Mouse (Mus musculus) hindbrain, embryonic 16.5 days (tissue): ENCODE measurements around the gene Limk1. TPM values are rescaled to one million over a fixed set of nuclear protein-coding genes. Genes with fewer than 3 reads are reported as not detected.
A peak's percentile ranks its signal among the peaks of the same experiment; 100 is the strongest.

Experiments
- ATAC-seq: fragments of 200-750 bp; cut with Nextera tagmentation; 2 replicates; pipeline ENCODE4 v1.8.0; 2017; ENCODE audit warnings: moderate TSS enrichment, moderate library complexity
- H3K27ac ChIP-seq: fragments of 300-500 bp; sonication (generic); 2 replicates; pipeline ENCODE4 v1.5.1; 2014; ENCODE audit warnings: low read depth, mild to moderate bottlenecking, control low read depth, low read length, moderate library complexity
- H3K27me3 ChIP-seq: fragments of 300-500 bp; sonication (generic); replicated peaks from 2 replicates; pipeline ENCODE4 v1.6.1; 2014; ENCODE audit warnings: low read length; ENCODE audit not compliant: control insufficient read depth, insufficient read depth
- H3K36me3 ChIP-seq: fragments of 300-500 bp; sonication (generic); 2 replicates; pipeline ENCODE4 v1.6.1; 2014; ENCODE audit warnings: mild to moderate bottlenecking, low read length, moderate library complexity, mixed read lengths; ENCODE audit not compliant: control insufficient read depth, insufficient read depth
- H3K4me1 ChIP-seq: fragments of 300-500 bp; sonication (generic); 2 replicates; pipeline ENCODE4 v1.6.1; 2014; ENCODE audit warnings: low read depth, low read length; ENCODE audit not compliant: control insufficient read depth, insufficient read depth
- H3K4me2 ChIP-seq: fragments of 300-500 bp; sonication (generic); 2 replicates; pipeline ENCODE4 v1.6.1; 2014; ENCODE audit warnings: mild to moderate bottlenecking, low read length, control low read depth, moderate library complexity
- H3K4me3 ChIP-seq: fragments of 300-500 bp; sonication (generic); 2 replicates; pipeline ENCODE4 v1.5.1; 2014; ENCODE audit warnings: mild to moderate bottlenecking, low read length, control low read depth, moderate library complexity
- H3K9ac ChIP-seq: fragments of 300-500 bp; sonication (generic); 2 replicates; pipeline ENCODE4 v1.6.1; 2014; ENCODE audit warnings: low read depth, mild to moderate bottlenecking, control low read depth, low read length, moderate library complexity
- H3K9me3 ChIP-seq: fragments of 300-500 bp; sonication (generic); 2 replicates; pipeline ENCODE4 v1.6.1; 2014; ENCODE audit warnings: mild to moderate bottlenecking, low read length, moderate library complexity; ENCODE audit not compliant: control insufficient read depth
- WGBS: fragments of 180-500 bp; shearing (Covaris S2); extraction: QIAGEN DNeasy Blood & Tissue Kit; methylation state at CpG from one replicate; pipeline ENCODE4 v1.1.7; 2014; 5-methylcytosine and 5-hydroxymethylcytosine counted together
- polyA plus RNA-seq: library from polyadenylated mRNA; unstranded; fragments of >200 nt; fragmentation: Nextera tagmentation; extraction: Ambion mirVana; gene quantifications from 2 replicates; pipeline ENCODE4 v1.2.1, GENCODE M21; 2015

The Limk1 gene
- polyA plus RNA-seq, 1 experiment from 2014 or later: 22.1 TPM

DNA sequence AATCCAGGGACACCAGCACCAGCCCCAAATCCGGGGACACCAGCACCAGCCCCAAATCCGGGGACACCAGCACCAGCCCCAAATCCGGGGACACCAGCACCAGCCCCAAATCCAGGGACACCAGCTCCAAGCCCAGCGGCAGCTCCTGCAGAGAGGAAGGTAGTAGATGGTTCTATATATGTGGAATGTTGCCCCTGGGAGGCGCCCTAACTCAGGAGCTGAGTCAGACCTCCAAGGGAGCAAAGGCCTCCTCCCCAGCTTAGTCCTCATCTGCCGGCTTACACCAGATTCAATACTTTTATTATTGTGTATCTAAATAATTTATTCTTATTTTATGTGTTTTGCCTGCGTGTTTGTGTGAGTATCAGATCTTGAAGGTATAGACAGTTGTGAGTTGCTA is 22.7 kb upstream of the Limk1 start:
- WGBS: 75% methylated on average over 7 of the region's 7 CpGs
- Histone ChIP-seq H3K27me3 (no peaks in the 10 kb centered on the region), H3K9me3 (no peaks in the 10 kb centered on the region), H3K36me3 (no peaks in the 10 kb centered on the region), H3K4me3 (no peak overlapping the region), H3K4me1 (no peaks in the 10 kb centered on the region), H3K27ac (no peak overlapping the region), H3K9ac (no peak overlapping the region), H3K4me2 (no peak overlapping the region)
- ATAC-seq: no peak

DNA sequence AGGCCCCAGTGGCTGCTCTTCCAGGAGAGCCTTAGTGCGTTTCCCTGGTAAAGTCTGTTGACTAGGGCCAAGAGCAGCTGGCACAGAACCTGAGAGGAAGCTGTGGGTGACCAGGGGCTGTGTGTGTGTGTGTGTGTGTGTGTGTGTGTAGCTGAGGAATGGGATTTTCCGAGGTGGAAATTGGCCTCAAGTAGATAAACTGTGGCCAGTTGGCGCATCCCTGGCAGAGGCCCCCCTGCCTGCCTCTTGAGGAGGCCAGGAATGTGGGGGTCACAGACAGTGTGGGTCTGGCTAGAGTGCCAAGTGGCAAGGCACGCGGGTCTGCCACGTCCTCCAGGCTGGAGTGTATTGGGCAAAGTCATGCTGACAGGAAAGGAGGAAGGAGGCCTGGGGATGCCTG is 20.9 kb upstream of the Limk1 start:
- peak; percentile 30; the same call in 1 of the 2 replicates for ATAC-seq
- Histone ChIP-seq H3K4me2 (no peak overlapping the region), H3K4me1 (no peaks in the 10 kb centered on the region), H3K9me3 (no peaks in the 10 kb centered on the region), H3K27ac (no peak overlapping the region), H3K4me3 (no peak overlapping the region), H3K36me3 (no peaks in the 10 kb centered on the region), H3K9ac (no peak overlapping the region), H3K27me3 (0 out of 2 replicates have a peak, but pooled peaks cover 2% of the 10 kb centered on the region)
- 48% methylated on average over 6 of the region's 6 CpGs for WGBS

DNA sequence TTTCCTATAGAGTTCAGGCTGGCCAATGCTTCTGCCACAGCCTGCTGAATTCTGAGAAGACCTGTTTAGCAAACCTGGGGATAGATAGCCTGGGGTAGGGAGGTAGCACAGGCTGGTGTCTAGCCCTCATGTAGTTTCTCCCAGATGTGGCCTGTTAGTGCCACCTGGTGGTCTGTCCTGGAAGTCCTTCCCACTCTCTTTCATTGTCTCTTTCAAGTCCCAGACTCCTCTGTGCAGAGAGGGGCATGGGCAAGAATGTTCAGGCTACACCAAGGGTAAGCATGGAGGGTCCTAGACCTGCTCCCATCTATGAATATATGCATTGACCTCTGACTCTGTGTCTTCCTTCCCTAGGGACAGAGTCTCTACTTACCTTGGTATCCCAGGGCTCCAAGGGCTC is 15.8 kb upstream of the Limk1 start:
- H3K9ac ChIP-seq: no peak overlapping the region
- H3K9me3 ChIP-seq: no peaks in the 10 kb centered on the region
- no peak overlapping the region for H3K27ac ChIP-seq
- H3K4me1 ChIP-seq: no peaks in the 10 kb centered on the region
- no peaks in the 10 kb centered on the region for H3K36me3 ChIP-seq
- ATAC-seq: peak; percentile 58; the same call in 1 of the 2 replicates
- 0 out of 2 replicates have a peak, but pooled peaks cover 2% of the 10 kb centered on the region for H3K27me3 ChIP-seq
- no peak overlapping the region for H3K4me3 ChIP-seq
- H3K4me2 ChIP-seq: no peak overlapping the region

DNA sequence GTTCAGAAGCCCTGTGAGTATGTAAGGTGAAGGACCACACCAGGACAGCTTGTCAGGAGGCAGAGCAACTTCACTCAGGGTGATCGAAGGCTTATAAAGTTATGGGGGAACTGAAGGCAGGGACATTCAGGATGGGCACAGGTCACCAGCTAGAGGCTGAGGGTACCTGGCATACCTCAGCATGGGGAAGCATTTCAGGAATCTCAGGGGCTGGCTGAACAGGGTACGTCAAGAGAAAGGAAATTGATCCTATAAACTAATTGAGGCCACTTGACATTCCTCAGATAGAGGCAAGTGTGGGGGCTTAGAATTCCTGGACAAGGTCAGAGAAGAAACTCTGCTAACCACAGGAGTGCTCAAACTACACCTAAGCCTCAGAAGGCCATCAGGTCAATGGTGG is 7.1 kb upstream of the Limk1 start:
- Histone ChIP-seq H3K36me3 (no peaks in the 10 kb centered on the region), H3K27me3 (no peaks in the 10 kb centered on the region), H3K9me3 (no peaks in the 10 kb centered on the region), H3K4me2 (no peak overlapping the region), H3K4me1 (no peaks in the 10 kb centered on the region), H3K9ac (no peak overlapping the region), H3K4me3 (no peak overlapping the region), H3K27ac (no peak overlapping the region)
- no peak for ATAC-seq
- WGBS: 89% methylated on average over 2 of the region's 2 CpGs

DNA sequence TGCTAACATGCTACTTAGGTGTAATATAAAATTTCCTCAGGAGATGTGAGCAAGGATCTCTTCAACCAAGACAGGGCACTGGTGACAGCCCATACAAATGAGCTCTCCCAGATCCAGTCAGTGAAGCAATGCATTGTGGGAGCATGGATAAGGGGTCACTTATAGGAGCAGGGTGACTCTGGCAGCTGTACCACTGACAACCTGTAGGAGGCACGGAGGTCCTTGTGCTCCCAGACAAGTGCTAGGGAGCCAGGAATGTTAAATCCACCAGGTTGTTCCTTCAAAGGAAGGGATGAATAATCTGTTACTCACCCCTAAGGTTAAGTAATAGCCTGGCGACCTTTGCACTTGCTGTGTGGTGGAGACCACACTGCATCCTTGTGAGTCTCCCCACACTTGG is 6.7 kb upstream of the Limk1 start:
- Histone ChIP-seq H3K4me3 (no peak overlapping the region), H3K9ac (no peak overlapping the region), H3K27me3 (no peaks in the 10 kb centered on the region), H3K27ac (no peak overlapping the region), H3K36me3 (no peaks in the 10 kb centered on the region), H3K4me2 (no peak overlapping the region), H3K4me1 (no peaks in the 10 kb centered on the region), H3K9me3 (no peaks in the 10 kb centered on the region)
- 9% methylated on average over 2 of the region's 2 CpGs for WGBS
- no peak for ATAC-seq

DNA sequence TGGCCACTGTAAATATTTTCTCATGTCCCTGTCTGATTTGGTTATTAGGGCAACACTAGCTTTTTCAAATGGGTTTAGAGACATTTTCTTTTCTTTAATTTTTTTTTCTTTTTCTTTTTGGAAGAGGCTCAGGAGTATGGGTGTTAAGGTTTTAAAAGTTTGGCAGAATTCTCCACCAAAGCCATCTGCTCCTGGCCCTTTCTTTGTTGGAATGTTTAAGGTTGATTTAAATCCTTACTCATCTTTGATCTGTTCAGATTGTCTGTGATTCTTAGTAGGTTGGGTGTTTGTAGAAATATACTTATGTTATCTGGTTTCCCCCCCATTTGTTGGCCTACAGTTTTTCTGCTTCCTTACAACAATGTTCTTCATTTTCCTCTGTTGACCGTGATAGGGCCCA is 4.3 kb upstream of the Limk1 start:
- Histone ChIP-seq H3K4me1 (peaks cover under 1% of the 10 kb centered on the region; the same call in 1 of the 2 replicates), H3K27me3 (no peaks in the 10 kb centered on the region), H3K4me2 (no peak overlapping the region), H3K4me3 (no peak overlapping the region), H3K9ac (no peak overlapping the region), H3K36me3 (no peaks in the 10 kb centered on the region), H3K9me3 (no peaks in the 10 kb centered on the region), H3K27ac (no peak overlapping the region)
- ATAC-seq: no peak
- WGBS: 94% methylated on average over 1 of the region's 1 CpGs

DNA sequence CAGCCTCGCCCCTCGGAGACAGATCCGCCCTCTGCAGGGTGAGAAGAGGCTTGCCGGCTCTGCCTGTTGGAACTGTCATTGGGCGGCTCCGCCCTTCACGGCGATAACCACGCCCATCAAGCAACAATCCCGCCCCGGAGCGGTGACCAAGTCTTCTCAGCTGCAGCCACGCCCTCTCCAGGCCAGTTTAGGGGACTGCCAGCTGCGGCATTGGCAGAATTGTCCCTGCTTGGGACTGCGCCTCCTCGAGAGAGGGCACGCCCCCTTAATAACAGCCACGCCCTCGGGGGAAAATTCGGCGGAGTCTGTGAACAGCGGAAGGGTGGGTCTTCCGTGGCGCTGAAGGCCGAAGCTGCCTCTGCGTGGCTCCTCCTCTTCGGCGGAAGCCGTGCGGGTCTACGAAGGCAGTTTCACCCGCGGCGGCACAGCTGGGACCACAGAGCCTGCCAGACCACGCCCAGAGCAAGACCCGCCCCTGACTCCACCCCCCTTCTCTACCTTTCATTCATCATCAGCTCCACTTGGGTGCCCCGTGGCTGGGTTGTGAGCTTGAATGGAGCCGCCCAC is 403 bp upstream of the Limk1 start:
- Histone ChIP-seq H3K27ac (peak overlapping the region; percentile 87), H3K4me3 (peak overlapping the region; percentile 94), H3K9me3 (no peaks in the 10 kb centered on the region), H3K27me3 (no peaks in the 10 kb centered on the region), H3K4me2 (peak overlapping the region; percentile 65), H3K9ac (peak overlapping the region; percentile 64), H3K36me3 (0 out of 2 replicates have a peak, but pooled peaks cover 2% of the 10 kb centered on the region), H3K4me1 (peaks cover 10% of the 10 kb centered on the region)
- ATAC-seq: peak; percentile 97
- under 1% methylated on average over 38 of the region's 38 CpGs for WGBS

DNA sequence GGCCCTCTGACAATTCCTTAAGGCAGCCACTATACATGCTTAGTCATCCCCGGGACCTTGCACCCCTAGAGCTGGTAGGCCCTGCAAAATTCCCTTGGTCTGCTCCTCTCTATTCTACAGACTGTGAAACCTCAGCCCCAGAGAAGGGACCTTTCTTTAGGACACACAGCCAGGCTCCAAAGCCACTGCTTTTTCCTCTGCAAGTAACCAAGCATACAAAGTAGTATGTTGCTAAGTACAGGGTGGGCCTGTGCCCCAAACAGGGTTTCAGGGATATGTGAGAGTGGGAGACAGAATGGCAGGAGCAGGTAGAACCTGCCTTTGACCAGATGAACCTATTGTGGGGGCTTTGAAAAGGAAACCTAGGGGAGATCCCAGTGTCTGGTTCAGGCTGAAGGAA is 1.2 kb downstream of the Limk1 start:
- Histone ChIP-seq H3K27ac (no peak overlapping the region; the same call in 1 of the 2 replicates), H3K4me1 (peaks cover 10% of the 10 kb centered on the region), H3K4me2 (peak overlapping the region; percentile 65), H3K4me3 (peak overlapping the region; percentile 94), H3K9me3 (no peaks in the 10 kb centered on the region), H3K27me3 (no peaks in the 10 kb centered on the region), H3K36me3 (peaks cover 2% of the 10 kb centered on the region; the same call in 1 of the 2 replicates), H3K9ac (peak overlapping the region; percentile 97)
- no peak for ATAC-seq
- 88% methylated on average over 1 of the region's 1 CpGs for WGBS

DNA sequence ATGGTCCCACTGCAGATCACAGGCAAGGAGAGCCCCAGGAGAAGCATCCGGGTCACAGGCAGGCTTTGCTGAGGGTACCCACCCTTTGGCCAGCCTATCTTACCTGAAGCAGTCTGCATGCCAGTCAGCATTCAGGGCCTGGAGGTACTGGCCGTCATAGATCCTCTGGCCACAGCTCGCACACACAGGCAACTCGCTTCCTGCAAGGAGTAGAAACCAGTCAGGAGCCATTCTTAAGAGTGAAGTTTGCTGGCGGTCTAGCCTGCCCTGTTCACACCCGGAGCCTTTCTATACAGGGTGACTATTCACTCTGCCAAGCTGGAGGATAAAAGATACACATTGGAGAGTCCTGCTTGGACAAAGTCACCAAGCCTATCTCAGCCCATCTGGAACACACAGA is 1.9 kb downstream of the Limk1 start:
- Histone ChIP-seq H3K4me3 (no peak overlapping the region), H3K4me2 (no peak overlapping the region), H3K27me3 (no peaks in the 10 kb centered on the region), H3K27ac (no peak overlapping the region), H3K9ac (no peak overlapping the region), H3K4me1 (peaks cover 10% of the 10 kb centered on the region), H3K9me3 (no peaks in the 10 kb centered on the region), H3K36me3 (peaks cover 2% of the 10 kb centered on the region; the same call in 1 of the 2 replicates)
- no peak for ATAC-seq
- 93% methylated on average over 6 of the region's 6 CpGs for WGBS
